Mouse (Mus musculus) cerebellum, adult 2 months (tissue): ENCODE results near the gene Grid1. TPM values are rescaled to one million over a fixed set of nuclear protein-coding genes. Genes with fewer than 3 reads are reported as not detected.

Experiments used
- DNase-seq, 2 experiments: peaks; one replicate each; pipeline ENCODE4 v3.0.0; 2021
- H3K27ac ChIP-seq: fragments of 200-500 bp; 2 replicates; pipeline ENCODE4 v1.5.1; 2012; ENCODE audit warnings: low read length, control low read depth, inconsistent platforms; ENCODE audit not compliant: insufficient read depth
- H3K27me3 ChIP-seq: fragments of 200-500 bp; 2 replicates; pipeline ENCODE4 v1.6.1; 2012; ENCODE audit warnings: inconsistent platforms, mild to moderate bottlenecking, low read length, moderate library complexity; ENCODE audit not compliant: control insufficient read depth, insufficient read depth
- H3K4me1 ChIP-seq: fragments of 200-500 bp; 2 replicates; pipeline ENCODE4 v1.6.1; 2011; ENCODE audit warnings: low read length; ENCODE audit not compliant: control insufficient read depth, insufficient read depth
- H3K4me3 ChIP-seq: fragments of 200-500 bp; replicated peaks from 2 replicates; pipeline ENCODE3; 2011; ENCODE audit warnings: mild to moderate bottlenecking, low read depth, low read length, control low read depth; ENCODE audit not compliant: insufficient read depth
- CTCF ChIP-seq: fragments of 200-500 bp; IDR thresholded peaks from 2 replicates; pipeline ENCODE4 v1.5.1; 2011; ENCODE audit warnings: low read depth, mild to moderate bottlenecking, control low read depth, low read length, moderate library complexity, borderline replicate concordance; ENCODE audit not compliant: insufficient read depth
- POLR2A ChIP-seq: fragments of 200-500 bp; IDR thresholded peaks from 2 replicates; pipeline ENCODE4 v1.6.1; 2011; ENCODE audit warnings: low read length, control low read depth, borderline replicate concordance; ENCODE audit not compliant: insufficient read depth
- WGBS: fragments of 180-500 bp; shearing (Covaris S2); methylation state at CpG from one replicate; pipeline ENCODE4 v1.1.7; 2018; 5-methylcytosine and 5-hydroxymethylcytosine counted together
- polyA plus RNA-seq: library from polyadenylated mRNA; depleted of rRNA; stranded (reverse); fragments of >200 nt; gene quantifications from 2 replicates; pipeline ENCODE4 v1.2.3, GENCODE M21; 2012

Grid1 gene
- polyA plus RNA-seq, 1 experiment = 13.3 TPM

- TF ChIP-seq CTCF = no peak
Measured at GRCm38 (mm10) chr14:35254477-35254876, 434.6 kb downstream of the Grid1 start.

GRCm38 (mm10) chr14:35270260-35270659 lies 450.4 kb downstream of the Grid1 start:
- Histone ChIP-seq H3K4me3 (no peak overlapping the region), H3K4me1 (no peaks in the 10 kb centered on the region), H3K27me3 (no peaks in the 10 kb centered on the region), H3K27ac (no peak overlapping the region)
- no peak for TF ChIP-seq CTCF
- TF ChIP-seq POLR2A = no peak
- WGBS = 87% methylated on average over 4 of the region's 4 CpGs
- DNase-seq = no peak

More at GRCm38 (mm10) chr14:35254477-35254876, 434.6 kb downstream of the Grid1 start:
- H3K4me1 ChIP-seq = no peaks in the 10 kb centered on the region
- H3K4me3 ChIP-seq = no peak overlapping the region
- peak in 1 of 2 experiments; percentile 13 for DNase-seq
- H3K27me3 ChIP-seq = no peaks in the 10 kb centered on the region
- H3K27ac ChIP-seq = no peak overlapping the region
- 26% methylated on average over 2 of the region's 2 CpGs for WGBS

DNA sequence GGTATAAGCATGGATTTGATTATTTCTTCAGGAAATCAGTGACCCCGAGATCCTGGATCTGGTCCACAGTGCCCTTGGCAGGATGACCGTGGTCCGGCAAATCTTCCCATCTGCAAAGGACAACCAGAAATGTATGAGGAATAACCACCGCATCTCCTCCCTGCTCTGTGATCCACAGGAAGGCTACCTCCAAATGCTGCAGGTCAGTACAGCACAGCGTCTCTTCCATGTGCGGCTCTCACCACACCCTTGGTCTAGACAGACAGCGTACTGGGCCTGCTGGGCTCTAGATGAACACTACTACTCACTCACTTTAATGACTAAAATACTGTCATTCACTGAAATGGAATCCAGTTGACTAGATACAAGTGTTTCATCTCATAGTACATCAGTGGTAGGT lies 489.3 kb downstream of the Grid1 start:
- no peak for DNase-seq
- 52% methylated on average over 7 of the region's 7 CpGs for WGBS
- Histone ChIP-seq H3K27ac (no peak overlapping the region), H3K4me1 (peaks cover 3% of the 10 kb centered on the region; the same call in 1 of the 2 replicates), H3K4me3 (no peak overlapping the region), H3K27me3 (no peaks in the 10 kb centered on the region)
- TF ChIP-seq CTCF (no peak), POLR2A (no peak)

DNA sequence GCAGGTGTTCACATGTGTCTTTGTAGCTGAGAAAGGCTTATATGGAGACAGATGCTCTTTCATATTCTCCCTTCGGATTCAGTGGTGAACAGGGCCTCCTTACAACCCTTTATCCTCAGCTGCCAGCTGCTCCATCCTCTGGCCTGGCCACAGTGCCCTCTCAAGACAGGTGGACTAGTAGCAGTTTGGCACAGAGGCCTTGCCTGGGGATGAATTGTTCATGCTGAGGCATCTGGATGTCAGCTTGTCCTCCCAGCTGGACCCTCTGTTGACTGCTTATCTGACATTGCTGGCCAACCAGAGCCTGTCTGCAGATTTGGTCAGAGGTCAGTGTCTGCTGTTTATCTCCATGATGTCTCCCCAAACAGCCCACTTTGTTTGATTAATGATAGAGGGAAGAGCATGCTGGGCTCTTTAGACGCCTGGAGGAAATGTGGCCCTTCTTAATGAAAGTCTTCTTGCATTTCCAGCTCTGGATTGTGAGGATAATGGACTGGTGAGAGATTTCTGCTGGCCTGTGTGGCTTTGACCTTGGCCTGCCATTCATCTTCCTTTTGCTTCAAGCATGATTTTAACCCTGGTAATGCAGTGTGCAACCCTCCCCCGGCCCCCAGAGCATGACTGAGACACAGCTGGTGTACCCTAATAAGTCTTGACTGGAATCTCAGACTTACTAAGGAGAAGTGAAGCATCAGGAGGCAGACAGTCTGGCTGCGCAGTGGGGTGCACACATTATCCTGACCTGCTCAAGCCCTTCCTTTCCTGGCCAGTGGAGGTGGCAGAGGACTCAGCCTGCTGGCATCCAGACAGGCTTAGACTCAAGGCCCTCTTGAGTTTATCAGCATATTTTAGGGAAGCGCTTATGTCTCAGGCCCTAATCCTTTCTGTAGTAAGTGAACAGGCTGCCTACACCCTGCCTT lies 493.7 kb downstream of the Grid1 start:
- TF ChIP-seq CTCF = no peak
- TF ChIP-seq POLR2A = no peak
- no peak overlapping the region for H3K4me3 ChIP-seq
- no peak overlapping the region for H3K27ac ChIP-seq
- no peaks in the 10 kb centered on the region for H3K27me3 ChIP-seq
- 54% methylated on average over 5 of the region's 5 CpGs for WGBS
- peak in 1 of 2 experiments; percentile 15 for DNase-seq
- H3K4me1 ChIP-seq = peaks cover 3% of the 10 kb centered on the region; the same call in 1 of the 2 replicates

DNA sequence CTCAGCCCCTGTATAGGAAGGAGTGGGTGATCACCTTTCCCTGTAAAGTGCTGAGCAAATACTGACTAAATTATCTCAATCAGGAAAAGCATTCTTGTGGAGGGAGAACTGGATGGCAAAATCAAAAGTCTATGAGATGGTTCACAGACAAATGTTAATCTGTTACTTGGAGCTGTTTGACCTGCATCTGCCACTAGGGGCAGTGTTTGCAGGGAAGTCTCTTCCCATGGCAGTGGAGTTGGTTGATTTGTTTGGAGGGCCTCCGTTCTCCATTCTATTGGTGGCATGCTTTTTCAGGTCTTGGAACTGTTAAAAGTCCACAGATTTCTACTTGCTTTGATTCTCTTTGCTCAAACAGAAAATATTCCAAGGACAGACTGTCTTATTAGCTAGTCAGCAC lies 506.4 kb downstream of the Grid1 start:
- no peak overlapping the region for H3K27ac ChIP-seq
- no peak for DNase-seq
- no peaks in the 10 kb centered on the region for H3K4me1 ChIP-seq
- 74% methylated on average over 1 of the region's 1 CpGs for WGBS
- TF ChIP-seq POLR2A (no peak), CTCF (peak; percentile 24; the same call in 1 of the 2 replicates)
- no peak overlapping the region for H3K4me3 ChIP-seq
- H3K27me3 ChIP-seq = no peaks in the 10 kb centered on the region

GRCm38 (mm10) chr14:35336561-35336960 lies 516.7 kb downstream of the Grid1 start:
- WGBS = 40% methylated on average over 3 of the region's 3 CpGs
- H3K4me1 ChIP-seq = no peaks in the 10 kb centered on the region
- no peak overlapping the region for H3K4me3 ChIP-seq
- TF ChIP-seq POLR2A (no peak), CTCF (no peak)
- no peak overlapping the region for H3K27ac ChIP-seq
- no peak for DNase-seq
- H3K27me3 ChIP-seq = no peaks in the 10 kb centered on the region

DNA sequence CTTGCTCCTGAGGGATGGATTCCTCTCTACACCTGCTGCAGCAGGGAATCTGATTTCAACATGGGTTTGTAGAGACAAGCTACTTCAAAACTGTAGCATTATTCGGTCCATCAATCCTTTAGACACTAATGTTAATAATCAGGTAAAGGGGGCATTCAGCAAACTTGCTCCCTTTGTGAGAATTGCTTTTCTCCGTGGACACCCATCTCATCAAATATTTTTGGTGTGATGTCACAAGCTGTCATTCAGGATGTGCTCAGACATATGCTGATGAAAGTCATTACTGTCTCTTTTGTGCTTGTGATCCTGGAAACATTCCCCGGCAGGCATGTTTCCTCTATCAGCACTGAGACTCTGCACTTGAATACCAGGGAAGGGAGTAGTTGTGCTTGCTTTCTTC lies 536.1 kb downstream of the Grid1 start:
- no peak overlapping the region for H3K4me3 ChIP-seq
- TF ChIP-seq POLR2A (no peak), CTCF (no peak)
- 79% methylated on average over 3 of the region's 3 CpGs for WGBS
- H3K27me3 ChIP-seq = no peaks in the 10 kb centered on the region
- H3K27ac ChIP-seq = no peak overlapping the region
- H3K4me1 ChIP-seq = no peaks in the 10 kb centered on the region
- DNase-seq = no peak

GRCm38 (mm10) chr14:35356480-35357085 lies 536.7 kb downstream of the Grid1 start:
- TF ChIP-seq POLR2A (no peak), CTCF (no peak)
- DNase-seq = no peak
- Histone ChIP-seq H3K27ac (no peak overlapping the region), H3K4me3 (no peak overlapping the region), H3K4me1 (no peaks in the 10 kb centered on the region), H3K27me3 (no peaks in the 10 kb centered on the region)
- 83% methylated on average over 6 of the region's 6 CpGs for WGBS
